Mouse (Mus musculus) myocyte (in vitro differentiated cells): ENCODE results near the gene Agpat4. TPM values are rescaled to one million over a fixed set of nuclear protein-coding genes. Genes with fewer than 3 reads are reported as not detected.

Source experiments
- H3K27me3 ChIP-seq: one replicate; pipeline ENCODE4 v1.6.1; 2011; ENCODE audit not compliant: control insufficient read depth, insufficient read depth, insufficient read length
- H3K36me3 ChIP-seq: one replicate; pipeline ENCODE4 v1.6.1; 2011; ENCODE audit not compliant: control insufficient read depth, insufficient read depth
- H3K4me2 ChIP-seq: one replicate; pipeline ENCODE4 v1.6.1; 2011; ENCODE audit warnings: low read depth, control low read depth
- H3K4me3 ChIP-seq: one replicate; pipeline ENCODE4 v1.5.1; 2011; ENCODE audit warnings: mild to moderate bottlenecking, control low read depth, moderate library complexity
- H3K79me2 ChIP-seq: one replicate; pipeline ENCODE4 v1.6.1; 2011; ENCODE audit not compliant: control insufficient read depth, insufficient read depth
- H3ac ChIP-seq: one replicate; pipeline ENCODE4 v1.6.1; 2011; ENCODE audit not compliant: control insufficient read depth, insufficient read length
- CEBPB ChIP-seq: IDR thresholded peaks from 2 replicates; pipeline ENCODE4 v1.6.1; 2011; ENCODE audit warnings: mild to moderate bottlenecking, moderate library complexity; ENCODE audit not compliant: poor library complexity, insufficient read depth, severe bottlenecking
- E2F4 ChIP-seq: IDR thresholded peaks from one replicate; pipeline ENCODE4 v1.6.1; 2011; ENCODE audit warnings: mild to moderate bottlenecking, control low read depth, moderate library complexity; ENCODE audit not compliant: insufficient read depth
- MAX ChIP-seq: IDR thresholded peaks from one replicate; pipeline ENCODE4 v1.6.1; 2011; ENCODE audit warnings: low read depth, mild to moderate bottlenecking, control low read depth
- MYOD1 ChIP-seq, 3 experiments: IDR thresholded peaks; one replicate each; pipeline ENCODE4 v1.6.1; 2011; ENCODE audit warnings: control low read depth in 2 of 3, low read depth in 2 of 3, mild to moderate bottlenecking in 2 of 3, moderate library complexity in 1 of 3; ENCODE audit not compliant: insufficient read length in 2 of 3, control insufficient read depth in 1 of 3
- MYOG ChIP-seq, 3 experiments: IDR thresholded peaks; one replicate each; pipeline ENCODE4 v1.6.1; 2011; ENCODE audit warnings: control low read depth in 2 of 3, low read depth in 2 of 3, mild to moderate bottlenecking in 2 of 3; ENCODE audit not compliant: insufficient read length in 2 of 3, control insufficient read depth in 1 of 3, insufficient read depth in 1 of 3
- POLR2A ChIP-seq: IDR thresholded peaks from one replicate; pipeline ENCODE4 v1.6.1; 2011; ENCODE audit warnings: low read depth, mild to moderate bottlenecking, control low read depth, moderate library complexity; ENCODE audit not compliant: insufficient read length
- POLR2AphosphoS2 ChIP-seq: IDR thresholded peaks from one replicate; pipeline ENCODE4 v1.6.1; 2011; ENCODE audit warnings: low read depth, control low read depth; ENCODE audit not compliant: insufficient read length
- REST ChIP-seq: IDR thresholded peaks from one replicate; pipeline ENCODE4 v1.6.1; 2011; ENCODE audit warnings: mild to moderate bottlenecking, control low read depth, moderate library complexity; ENCODE audit not compliant: insufficient read depth, insufficient read length
- SRF ChIP-seq: IDR thresholded peaks from one replicate; pipeline ENCODE4 v1.6.1; 2011; ENCODE audit warnings: low read depth; ENCODE audit not compliant: control insufficient read depth, insufficient read length
- TCF12 ChIP-seq: IDR thresholded peaks from one replicate; pipeline ENCODE4 v1.6.1; 2011; ENCODE audit warnings: mild to moderate bottlenecking, control low read depth; ENCODE audit not compliant: poor library complexity, insufficient read depth, severe bottlenecking
- TCF3 ChIP-seq: IDR thresholded peaks from one replicate; pipeline ENCODE4 v1.6.1; 2011; ENCODE audit warnings: low read depth, control low read depth; ENCODE audit not compliant: insufficient read length
- USF1 ChIP-seq: IDR thresholded peaks from one replicate; pipeline ENCODE4 v1.6.1; 2011; ENCODE audit warnings: low read depth, mild to moderate bottlenecking, control low read depth, moderate library complexity
- polyA plus RNA-seq: library from polyadenylated mRNA; unstranded; fragments of >200 nt; fragmentation: generic; extraction: Trizol; gene quantifications from one replicate; pipeline ENCODE4 v1.2.1, GENCODE M21; 2012; ENCODE audit warnings: missing spikeins

Agpat4 gene
- polyA plus RNA-seq, 1 experiment = 35.8 TPM

- Histone ChIP-seq H3K4me2 (no peak overlapping the region), H3K36me3 (no peaks in the 10 kb centered on the region), H3K4me3 (no peak overlapping the region), H3ac (no peak overlapping the region), H3K79me2 (no peaks in the 10 kb centered on the region), H3K27me3 (no peaks in the 10 kb centered on the region)
- TF ChIP-seq MYOG (IDR thresholded peaks at IDR 0.05; ENCODE audit: control insufficient read depth in 1 of 3, insufficient read depth in 1 of 3, insufficient read length in 2 of 3, low read depth in 2 of 3) (no peak), REST (no peak), POLR2AphosphoS2 (no peak), SRF (no peak), POLR2A (no peak), TCF3 (no peak), USF1 (no peak), MAX (no peak), CEBPB (no peak), TCF12 (no peak), E2F4 (no peak), MYOD1 (IDR thresholded peaks at IDR 0.05; ENCODE audit: control insufficient read depth in 1 of 3, insufficient read length in 2 of 3, low read depth in 2 of 3) (no peak)
Observed at GRCm38 (mm10) chr17:12207022-12207548, 88.6 kb downstream of the Agpat4 start.

- no peak overlapping the region for H3ac ChIP-seq
- H3K36me3 ChIP-seq = no peaks in the 10 kb centered on the region
- TF ChIP-seq POLR2A (no peak), TCF12 (peak; percentile 62), MYOD1 (IDR thresholded peaks at IDR 0.05; ENCODE audit: control insufficient read depth in 1 of 3, insufficient read length in 2 of 3, low read depth in 2 of 3) (peak in 2 of 3 experiments; percentile 58 to 71), MYOG (IDR thresholded peaks at IDR 0.05; ENCODE audit: control insufficient read depth in 1 of 3, insufficient read depth in 1 of 3, insufficient read length in 2 of 3, low read depth in 2 of 3) (peak; percentile 31 to 88 (median 83))
- H3K79me2 ChIP-seq = no peaks in the 10 kb centered on the region
- no peaks in the 10 kb centered on the region for H3K27me3 ChIP-seq
- no peak overlapping the region for H3K4me3 ChIP-seq
- H3K4me2 ChIP-seq = peak overlapping the region; percentile 43
Observed at GRCm38 (mm10) chr17:12209481-12209880, 91.0 kb downstream of the Agpat4 start.

- Histone ChIP-seq H3ac (no peak overlapping the region), H3K36me3 (no peaks in the 10 kb centered on the region), H3K79me2 (no peaks in the 10 kb centered on the region), H3K4me3 (no peak overlapping the region), H3K27me3 (no peaks in the 10 kb centered on the region), H3K4me2 (no peak overlapping the region)
- TF ChIP-seq MAX = no peak
- peak in 1 of 3 experiments; percentile 24 for TF ChIP-seq MYOD1 (IDR thresholded peaks at IDR 0.05; ENCODE audit: control insufficient read depth in 1 of 3, insufficient read length in 2 of 3, low read depth in 2 of 3)
Observed at GRCm38 (mm10) chr17:12210544-12211132, 92.1 kb downstream of the Agpat4 start.

GRCm38 (mm10) chr17:12211890-12212289 is 93.4 kb downstream of the Agpat4 start:
- no peak overlapping the region for H3ac ChIP-seq

GRCm38 (mm10) chr17:12212341-12212740 is 93.8 kb downstream of the Agpat4 start:
- TF ChIP-seq SRF = no peak
- TF ChIP-seq TCF3 = no peak
- no peak for TF ChIP-seq CEBPB
- TF ChIP-seq POLR2A = no peak
- TF ChIP-seq MYOD1 (IDR thresholded peaks at IDR 0.05; ENCODE audit: control insufficient read depth in 1 of 3, insufficient read length in 2 of 3, low read depth in 2 of 3) = no peak
- TF ChIP-seq E2F4 = no peak
- TF ChIP-seq POLR2AphosphoS2 = no peak
- TF ChIP-seq TCF12 = no peak
- TF ChIP-seq REST = no peak
- no peak for TF ChIP-seq MAX
- Histone ChIP-seq H3K27me3 (no peaks in the 10 kb centered on the region), H3K36me3 (peaks cover 4% of the 10 kb centered on the region), H3K4me3 (no peak overlapping the region), H3ac (no peak overlapping the region), H3K4me2 (no peak overlapping the region), H3K79me2 (no peaks in the 10 kb centered on the region)

More at GRCm38 (mm10) chr17:12211890-12212289, 93.4 kb downstream of the Agpat4 start:
- Histone ChIP-seq H3K36me3 (no peaks in the 10 kb centered on the region), H3K4me2 (no peak overlapping the region), H3K4me3 (no peak overlapping the region), H3K27me3 (no peaks in the 10 kb centered on the region), H3K79me2 (no peaks in the 10 kb centered on the region)
- TF ChIP-seq MYOD1 (IDR thresholded peaks at IDR 0.05; ENCODE audit: control insufficient read depth in 1 of 3, insufficient read length in 2 of 3, low read depth in 2 of 3) (no peak), POLR2A (no peak), CEBPB (no peak), POLR2AphosphoS2 (no peak), MAX (no peak), USF1 (no peak), TCF3 (no peak), E2F4 (no peak)
